Mouse (Mus musculus): ENCODE data around the gene Tef. TPM values are rescaled to one million over a fixed set of nuclear protein-coding genes. Genes with fewer than 3 reads are reported as not detected.
A peak's percentile ranks its signal among the peaks of the same experiment; 100 is the strongest.

Tef gene
- polyA plus RNA-seq, 1 experiment from 2014 or later: 29.4 TPM

DNA sequence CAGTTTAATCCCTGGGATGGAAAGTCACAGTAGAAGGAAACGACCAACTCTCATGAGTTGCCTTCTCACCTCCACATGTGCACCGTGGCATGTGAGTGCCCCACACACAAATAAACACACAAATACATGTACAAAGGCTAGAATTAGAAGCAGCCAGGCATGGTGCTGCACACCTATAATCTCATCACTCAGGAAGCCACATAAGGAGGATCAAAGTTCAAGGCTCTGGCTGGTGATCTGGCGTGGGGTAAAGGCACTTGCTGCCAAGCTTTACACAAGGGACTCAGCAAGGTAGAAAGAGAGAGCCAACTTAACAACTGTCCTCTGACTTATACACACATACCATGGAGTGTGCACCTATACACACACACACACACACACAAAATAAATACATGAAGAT is 1.8 kb upstream of the Tef start:
- no peak overlapping the region for H3K4me2 ChIP-seq
- WGBS: 74% methylated on average over 3 of the region's 3 CpGs
- no peak overlapping the region for H3K9ac ChIP-seq
- peaks cover 36% of the 10 kb centered on the region for H3K4me1 ChIP-seq
- H3K9me3 ChIP-seq: no peaks in the 10 kb centered on the region
- no peaks in the 10 kb centered on the region for H3K27me3 ChIP-seq
- peaks cover 10% of the 10 kb centered on the region for H3K36me3 ChIP-seq
- H3K4me3 ChIP-seq: no peak overlapping the region
- no peak overlapping the region for H3K27ac ChIP-seq
- no peak for ATAC-seq (ENCODE audit: insufficient number of reproducible peaks, insufficient read depth, low FRiP score, low TSS enrichment, low read depth)

GRCm38 (mm10) chr15:81802941-81803351 is 725 bp downstream of the Tef start:
- peak overlapping the region; percentile 67 for H3K9ac ChIP-seq
- H3K4me3 ChIP-seq: peak overlapping the region; percentile 40
- ATAC-seq (ENCODE audit: insufficient number of reproducible peaks, insufficient read depth, low FRiP score, low TSS enrichment, low read depth): 0 out of 2 replicates have a peak, but pooled peaks have one; percentile 1
- H3K27ac ChIP-seq: peak overlapping the region; percentile 81
- H3K4me1 ChIP-seq: peaks cover 51% of the 10 kb centered on the region
- WGBS: 11% methylated on average over 8 of the region's 8 CpGs
- no peaks in the 10 kb centered on the region for H3K9me3 ChIP-seq
- H3K36me3 ChIP-seq: peaks cover 1% of the 10 kb centered on the region; the same call in 1 of the 2 replicates
- H3K27me3 ChIP-seq: no peaks in the 10 kb centered on the region
- peak overlapping the region; percentile 68 for H3K4me2 ChIP-seq

- 50% methylated on average over 4 of the region's 4 CpGs for WGBS
- peaks cover 53% of the 10 kb centered on the region for H3K4me1 ChIP-seq
- peak overlapping the region; percentile 68 for H3K4me2 ChIP-seq
- peak overlapping the region; percentile 67; the same call in 1 of the 2 replicates for H3K9ac ChIP-seq
- H3K36me3 ChIP-seq: no peaks in the 10 kb centered on the region
- H3K27me3 ChIP-seq: no peaks in the 10 kb centered on the region
- no peak overlapping the region for H3K27ac ChIP-seq
- no peaks in the 10 kb centered on the region for H3K9me3 ChIP-seq
- H3K4me3 ChIP-seq: peak overlapping the region; percentile 40
- ATAC-seq (ENCODE audit: insufficient number of reproducible peaks, insufficient read depth, low FRiP score, low TSS enrichment, low read depth): no peak
Observed at GRCm38 (mm10) chr15:81803425-81803951, 1.3 kb downstream of the Tef start.

- no peak overlapping the region for H3K4me3 ChIP-seq
- no peak for ATAC-seq (ENCODE audit: insufficient number of reproducible peaks, insufficient read depth, low FRiP score, low TSS enrichment, low read depth)
- peak overlapping the region; percentile 68; the same call in 1 of the 2 replicates for H3K4me2 ChIP-seq
- 43% methylated on average over 1 of the region's 1 CpGs for WGBS
- no peaks in the 10 kb centered on the region for H3K27me3 ChIP-seq
- H3K27ac ChIP-seq: 0 out of 2 replicates have a peak overlapping the region, but pooled peaks have one; percentile 51
- peaks cover 60% of the 10 kb centered on the region for H3K4me1 ChIP-seq
- no peak overlapping the region for H3K9ac ChIP-seq
- no peaks in the 10 kb centered on the region for H3K36me3 ChIP-seq
- no peaks in the 10 kb centered on the region for H3K9me3 ChIP-seq
Observed at GRCm38 (mm10) chr15:81804172-81804571, 2.0 kb downstream of the Tef start.

DNA sequence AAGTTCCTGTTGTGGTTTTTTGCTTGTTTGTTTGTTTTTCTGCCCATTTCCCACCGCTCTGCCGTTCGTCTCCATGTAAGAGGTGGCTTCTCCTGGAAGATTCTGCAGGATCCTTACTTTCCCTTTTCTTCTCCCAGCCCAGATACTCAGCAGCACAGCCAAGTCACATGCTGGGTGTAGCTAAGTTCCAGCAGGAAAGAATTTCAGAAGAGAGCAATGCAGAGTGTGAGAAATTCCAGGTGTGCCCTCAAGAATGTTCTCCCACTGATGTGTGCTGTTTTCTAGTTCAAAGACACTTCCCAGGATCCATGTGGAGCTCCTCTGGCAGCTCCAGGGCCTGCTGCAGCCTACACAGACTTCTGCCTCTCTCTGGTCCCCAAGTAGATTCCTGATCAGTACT is 2.7 kb downstream of the Tef start:
- H3K27ac ChIP-seq: peak overlapping the region; percentile 51; the same call in 1 of the 2 replicates
- no peak overlapping the region for H3K4me2 ChIP-seq
- H3K4me1 ChIP-seq: peaks cover 67% of the 10 kb centered on the region
- WGBS: 76% methylated on average over 3 of the region's 3 CpGs
- no peak overlapping the region for H3K4me3 ChIP-seq
- no peak overlapping the region for H3K9ac ChIP-seq
- H3K36me3 ChIP-seq: no peaks in the 10 kb centered on the region
- no peak for ATAC-seq (ENCODE audit: insufficient number of reproducible peaks, insufficient read depth, low FRiP score, low TSS enrichment, low read depth)
- H3K9me3 ChIP-seq: no peaks in the 10 kb centered on the region
- H3K27me3 ChIP-seq: no peaks in the 10 kb centered on the region

DNA sequence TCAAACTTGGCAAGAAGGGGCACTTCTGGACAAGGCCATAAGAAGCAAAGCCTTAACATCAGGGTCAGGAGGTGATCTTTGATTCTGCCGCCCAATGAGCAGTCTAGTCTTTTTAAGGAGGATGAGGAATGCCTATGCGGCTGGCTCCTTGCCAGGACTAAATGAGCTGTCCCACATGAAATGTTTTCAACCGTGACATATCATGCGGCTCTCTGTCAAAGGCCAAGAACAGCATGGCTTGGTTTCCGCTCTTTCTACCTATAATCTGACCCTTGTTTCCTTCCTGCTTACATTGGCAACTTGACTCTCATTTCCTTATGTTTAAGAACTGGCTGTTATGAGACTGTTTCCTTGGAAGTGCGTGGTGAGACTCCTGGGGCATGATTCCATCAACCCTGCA is 3.4 kb downstream of the Tef start:
- peak overlapping the region; percentile 51 for H3K27ac ChIP-seq
- H3K4me3 ChIP-seq: no peak overlapping the region
- H3K4me1 ChIP-seq: peaks cover 70% of the 10 kb centered on the region
- no peaks in the 10 kb centered on the region for H3K36me3 ChIP-seq
- H3K4me2 ChIP-seq: 0 out of 2 replicates have a peak overlapping the region, but pooled peaks have one; percentile 11
- WGBS: 33% methylated on average over 6 of the region's 6 CpGs
- no peaks in the 10 kb centered on the region for H3K27me3 ChIP-seq
- no peak overlapping the region for H3K9ac ChIP-seq
- no peaks in the 10 kb centered on the region for H3K9me3 ChIP-seq
- ATAC-seq (ENCODE audit: insufficient number of reproducible peaks, insufficient read depth, low FRiP score, low TSS enrichment, low read depth): no peak

- Histone ChIP-seq H3K27me3 (no peaks in the 10 kb centered on the region), H3K4me1 (peaks cover 71% of the 10 kb centered on the region), H3K4me2 (no peak overlapping the region), H3K4me3 (no peak overlapping the region), H3K9ac (no peak overlapping the region), H3K9me3 (no peaks in the 10 kb centered on the region), H3K27ac (no peak overlapping the region), H3K36me3 (no peaks in the 10 kb centered on the region)
- no peak for ATAC-seq (ENCODE audit: insufficient number of reproducible peaks, insufficient read depth, low FRiP score, low TSS enrichment, low read depth)
- WGBS: 74% methylated on average over 4 of the region's 4 CpGs
Observed at GRCm38 (mm10) chr15:81806621-81807404, 4.6 kb downstream of the Tef start.

- Histone ChIP-seq H3K4me3 (no peak overlapping the region), H3K36me3 (no peaks in the 10 kb centered on the region), H3K9me3 (no peaks in the 10 kb centered on the region), H3K4me2 (no peak overlapping the region), H3K9ac (peak overlapping the region; percentile 21; the same call in 1 of the 2 replicates), H3K27me3 (no peaks in the 10 kb centered on the region), H3K4me1 (peaks cover 69% of the 10 kb centered on the region), H3K27ac (peak overlapping the region; percentile 95; the same call in 1 of the 2 replicates)
- 50% methylated on average over 2 of the region's 2 CpGs for WGBS
- no peak for ATAC-seq (ENCODE audit: insufficient number of reproducible peaks, insufficient read depth, low FRiP score, low TSS enrichment, low read depth)
Observed at GRCm38 (mm10) chr15:81808799-81809198, 6.6 kb downstream of the Tef start.

DNA sequence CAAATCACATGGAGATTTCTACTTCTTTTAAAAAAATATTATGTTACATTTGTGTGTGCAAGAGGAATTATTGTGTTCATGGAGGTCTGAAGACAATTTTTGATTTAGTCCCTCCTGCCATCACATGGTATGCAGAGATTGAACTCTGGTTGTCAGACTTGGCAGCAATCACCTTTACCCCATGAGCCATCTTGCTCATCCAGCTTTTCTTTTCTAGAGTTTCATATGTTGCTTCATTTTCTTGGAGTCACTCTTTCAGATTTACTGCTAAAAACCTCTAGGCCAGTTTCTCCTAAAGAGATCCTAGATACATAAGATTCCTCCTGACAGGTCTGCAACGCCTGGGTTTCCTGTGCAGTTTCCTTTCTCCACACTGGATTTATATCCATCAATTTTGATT is 7.3 kb downstream of the Tef start:
- H3K4me1 ChIP-seq: peaks cover 65% of the 10 kb centered on the region
- H3K9ac ChIP-seq: peak overlapping the region; percentile 72; the same call in 1 of the 2 replicates

DNA sequence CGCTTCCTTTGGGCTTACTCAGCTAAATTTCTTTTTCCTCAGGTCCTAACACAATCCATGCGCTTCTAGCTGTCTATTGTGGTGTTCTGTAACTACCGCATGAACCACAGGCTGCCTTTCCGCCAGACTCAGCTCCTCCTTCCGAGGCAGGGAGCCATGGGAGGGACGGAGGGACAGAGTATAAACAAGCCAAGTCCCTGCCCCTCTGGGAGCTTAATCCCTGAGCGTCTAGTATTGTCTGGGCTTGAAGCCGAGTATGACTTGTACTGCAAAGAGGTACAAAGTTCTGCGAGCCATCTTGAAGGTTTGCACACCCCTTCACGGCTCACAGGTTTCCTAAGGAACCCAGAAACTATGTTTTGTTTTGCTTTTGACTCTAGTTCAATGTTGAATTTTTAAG is 7.9 kb downstream of the Tef start:
- ATAC-seq (ENCODE audit: insufficient number of reproducible peaks, insufficient read depth, low FRiP score, low TSS enrichment, low read depth): no peak
- peak overlapping the region; percentile 95 for H3K27ac ChIP-seq
- no peaks in the 10 kb centered on the region for H3K27me3 ChIP-seq
- H3K36me3 ChIP-seq: peaks cover 4% of the 10 kb centered on the region
- H3K4me2 ChIP-seq: peak overlapping the region; percentile 84
- H3K9me3 ChIP-seq: no peaks in the 10 kb centered on the region
- peak overlapping the region; percentile 72 for H3K9ac ChIP-seq
- WGBS: 1% methylated on average over 10 of the region's 10 CpGs
- H3K4me1 ChIP-seq: peaks cover 59% of the 10 kb centered on the region
- peak overlapping the region; percentile 74 for H3K4me3 ChIP-seq

More for the DNA sequence above, 7.3 kb downstream of the Tef start:
- Histone ChIP-seq H3K4me3 (peak overlapping the region; percentile 74), H3K27me3 (no peaks in the 10 kb centered on the region), H3K36me3 (no peaks in the 10 kb centered on the region), H3K4me2 (peak overlapping the region; percentile 84), H3K9me3 (no peaks in the 10 kb centered on the region), H3K27ac (peak overlapping the region; percentile 95)
- no peak for ATAC-seq (ENCODE audit: insufficient number of reproducible peaks, insufficient read depth, low FRiP score, low TSS enrichment, low read depth)
- 25% methylated on average over 1 of the region's 1 CpGs for WGBS

DNA sequence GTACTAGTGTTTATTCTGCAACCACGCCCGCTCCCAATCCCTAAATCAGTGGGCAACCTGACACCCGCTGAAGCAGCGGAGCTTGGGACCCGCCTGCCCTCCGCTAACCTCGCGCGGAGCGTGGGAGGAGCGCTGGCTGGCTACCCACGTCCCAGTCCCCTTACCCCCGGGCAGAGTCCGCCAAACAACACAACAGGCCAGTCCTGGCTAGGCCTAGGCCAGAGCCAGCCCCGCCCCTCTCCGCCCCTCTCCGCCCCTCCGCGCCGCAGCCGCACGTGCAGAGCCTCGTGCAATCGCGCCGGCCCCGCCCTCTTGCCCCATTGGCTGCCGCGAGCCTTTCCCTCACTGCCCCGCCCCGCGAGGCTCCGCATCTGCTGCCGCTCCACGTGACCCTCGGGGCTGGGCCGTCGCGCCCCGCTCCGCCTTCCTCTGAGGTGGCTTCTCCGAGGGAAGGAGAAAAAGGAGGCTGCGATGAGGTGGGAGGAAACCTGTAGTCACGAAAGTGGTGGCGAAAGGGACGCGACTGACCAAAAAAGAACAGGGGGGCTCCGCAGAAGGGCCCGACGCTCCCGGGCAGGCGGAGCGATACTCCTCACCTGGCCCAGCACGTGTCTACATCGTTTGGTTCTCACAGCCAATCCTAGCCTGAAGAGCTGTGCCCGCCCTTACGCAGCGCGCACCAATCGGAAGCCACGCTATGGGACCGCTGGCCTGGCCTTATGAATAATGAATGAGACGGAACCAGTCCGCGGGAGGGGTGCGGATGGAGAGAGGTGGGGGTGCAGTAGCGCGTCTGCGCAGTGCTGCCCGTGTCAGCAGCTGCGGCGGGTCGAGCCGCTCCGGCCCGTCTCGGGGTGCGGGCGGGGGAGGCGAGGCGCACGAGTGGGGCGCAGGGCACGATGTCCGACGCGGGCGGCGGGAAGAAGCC is 8.7 kb downstream of the Tef start:
- Histone ChIP-seq H3K4me1 (peaks cover 51% of the 10 kb centered on the region), H3K9me3 (no peaks in the 10 kb centered on the region), H3K27ac (peak overlapping the region; percentile 95), H3K9ac (peak overlapping the region; percentile 84), H3K4me3 (peak overlapping the region; percentile 74), H3K36me3 (peaks cover 11% of the 10 kb centered on the region), H3K4me2 (peak overlapping the region; percentile 84), H3K27me3 (no peaks in the 10 kb centered on the region)
- peak; percentile 98 for ATAC-seq (ENCODE audit: insufficient number of reproducible peaks, insufficient read depth, low FRiP score, low TSS enrichment, low read depth)
- WGBS: under 1% methylated on average over 79 of the region's 89 CpGs

Data from embryonic facial prominence, embryonic 13.5 days (tissue).